Mouse (Mus musculus): ENCODE data around the gene Ism2. TPM values are rescaled to one million over a fixed set of nuclear protein-coding genes. Genes with fewer than 3 reads are reported as not detected.
A peak's percentile ranks its signal among the peaks of the same experiment; 100 is the strongest.
"Not testable (repeated sequence)": the region's sequence is repeated elsewhere in the genome, so short reads cannot be mapped to it uniquely, and the experiment has no call there.

Ism2 gene
- polyA plus RNA-seq, 1 experiment from 2014 or later = 0.44 TPM

- no peaks in the 10 kb centered on the region for H3K27me3 ChIP-seq (ENCODE audit: control insufficient read depth, insufficient read depth, low read length)
- 26% methylated on average over 6 of the region's 6 CpGs for WGBS
- no peak overlapping the region for H3K9ac ChIP-seq (replicated peaks; ENCODE audit: low read depth, low read length)
- H3K4me1 ChIP-seq (ENCODE audit: control insufficient read depth, insufficient read depth, low read length) = peaks cover 5% of the 10 kb centered on the region; the same call in 1 of the 2 replicates
- H3K36me3 ChIP-seq (ENCODE audit: control insufficient read depth, insufficient read depth, low read length) = no peaks in the 10 kb centered on the region
- H3K27ac ChIP-seq (ENCODE audit: low read depth, low read length) = no peak overlapping the region
- no peak overlapping the region for H3K4me2 ChIP-seq (ENCODE audit: low read depth, low read length)
- no peak overlapping the region for H3K4me3 ChIP-seq (ENCODE audit: low read depth, low read length)
- ATAC-seq (ENCODE audit: low read depth) = peak; percentile 56; the same call in 1 of the 2 replicates
- H3K9me3 ChIP-seq (ENCODE audit: control insufficient read depth, low read length) = no peaks in the 10 kb centered on the region
Observed at GRCm38 (mm10) chr12:87331053-87331456, 31.6 kb upstream of the Ism2 start.

- Histone ChIP-seq H3K27me3 (ENCODE audit: control insufficient read depth, insufficient read depth, low read length) (no peaks in the 10 kb centered on the region), H3K4me1 (ENCODE audit: control insufficient read depth, insufficient read depth, low read length) (peaks cover 5% of the 10 kb centered on the region; the same call in 1 of the 2 replicates), H3K9me3 (ENCODE audit: control insufficient read depth, low read length) (no peaks in the 10 kb centered on the region), H3K4me2 (ENCODE audit: low read depth, low read length) (no peak overlapping the region), H3K4me3 (ENCODE audit: low read depth, low read length) (no peak overlapping the region), H3K36me3 (ENCODE audit: control insufficient read depth, insufficient read depth, low read length) (no peaks in the 10 kb centered on the region), H3K27ac (ENCODE audit: low read depth, low read length) (no peak overlapping the region), H3K9ac (replicated peaks; ENCODE audit: low read depth, low read length) (no peak overlapping the region)
- 50% methylated on average over 2 of the region's 2 CpGs for WGBS
- ATAC-seq (ENCODE audit: low read depth) = no peak
Observed at GRCm38 (mm10) chr12:87330213-87330612, 30.7 kb upstream of the Ism2 start.

GRCm38 (mm10) chr12:87328025-87328424 is 28.5 kb upstream of the Ism2 start:
- Histone ChIP-seq H3K4me2 (ENCODE audit: low read depth, low read length) (no peak overlapping the region), H3K4me1 (ENCODE audit: control insufficient read depth, insufficient read depth, low read length) (peaks cover 5% of the 10 kb centered on the region; the same call in 1 of the 2 replicates), H3K9ac (replicated peaks; ENCODE audit: low read depth, low read length) (no peak overlapping the region), H3K27me3 (ENCODE audit: control insufficient read depth, insufficient read depth, low read length) (no peaks in the 10 kb centered on the region), H3K36me3 (ENCODE audit: control insufficient read depth, insufficient read depth, low read length) (no peaks in the 10 kb centered on the region), H3K9me3 (ENCODE audit: control insufficient read depth, low read length) (no peaks in the 10 kb centered on the region), H3K4me3 (ENCODE audit: low read depth, low read length) (no peak overlapping the region), H3K27ac (ENCODE audit: low read depth, low read length) (no peak overlapping the region)
- 30% methylated on average over 4 of the region's 4 CpGs for WGBS
- no peak for ATAC-seq (ENCODE audit: low read depth)

- Histone ChIP-seq H3K9ac (replicated peaks; ENCODE audit: low read depth, low read length) (no peak overlapping the region), H3K4me1 (ENCODE audit: control insufficient read depth, insufficient read depth, low read length) (peaks cover 5% of the 10 kb centered on the region; the same call in 1 of the 2 replicates), H3K27ac (ENCODE audit: low read depth, low read length) (no peak overlapping the region), H3K27me3 (ENCODE audit: control insufficient read depth, insufficient read depth, low read length) (no peaks in the 10 kb centered on the region), H3K9me3 (ENCODE audit: control insufficient read depth, low read length) (no peaks in the 10 kb centered on the region), H3K36me3 (ENCODE audit: control insufficient read depth, insufficient read depth, low read length) (no peaks in the 10 kb centered on the region), H3K4me2 (ENCODE audit: low read depth, low read length) (no peak overlapping the region), H3K4me3 (ENCODE audit: low read depth, low read length) (no peak overlapping the region)
- 15% methylated on average over 7 of the region's 7 CpGs for WGBS
- ATAC-seq (ENCODE audit: low read depth) = no peak
Observed at GRCm38 (mm10) chr12:87327610-87328009, 28.1 kb upstream of the Ism2 start.

- no peak overlapping the region for H3K4me2 ChIP-seq (ENCODE audit: low read depth, low read length)
- H3K4me3 ChIP-seq (ENCODE audit: low read depth, low read length) = no peak overlapping the region
- H3K9me3 ChIP-seq (ENCODE audit: control insufficient read depth, low read length) = no peaks in the 10 kb centered on the region
- H3K36me3 ChIP-seq (ENCODE audit: control insufficient read depth, insufficient read depth, low read length) = no peaks in the 10 kb centered on the region
- no peaks in the 10 kb centered on the region for H3K27me3 ChIP-seq (ENCODE audit: control insufficient read depth, insufficient read depth, low read length)
- no peak overlapping the region for H3K27ac ChIP-seq (ENCODE audit: low read depth, low read length)
- no peak for ATAC-seq (ENCODE audit: low read depth)
- no peaks in the 10 kb centered on the region for H3K4me1 ChIP-seq (ENCODE audit: control insufficient read depth, insufficient read depth, low read length)
- WGBS = 90% methylated on average over 3 of the region's 3 CpGs
- no peak overlapping the region for H3K9ac ChIP-seq (replicated peaks; ENCODE audit: low read depth, low read length)
Observed at GRCm38 (mm10) chr12:87325452-87325851, 25.9 kb upstream of the Ism2 start.

- H3K9me3 ChIP-seq (ENCODE audit: control insufficient read depth, low read length) = no peaks in the 10 kb centered on the region
- H3K27me3 ChIP-seq (ENCODE audit: control insufficient read depth, insufficient read depth, low read length) = no peaks in the 10 kb centered on the region
- ATAC-seq (ENCODE audit: low read depth) = no peak
- H3K4me2 ChIP-seq (ENCODE audit: low read depth, low read length) = no peak overlapping the region
- no peaks in the 10 kb centered on the region for H3K4me1 ChIP-seq (ENCODE audit: control insufficient read depth, insufficient read depth, low read length)
- no peak overlapping the region for H3K27ac ChIP-seq (ENCODE audit: low read depth, low read length)
- no peak overlapping the region for H3K4me3 ChIP-seq (ENCODE audit: low read depth, low read length)
- WGBS = 95% methylated on average over 3 of the region's 3 CpGs
- H3K9ac ChIP-seq (replicated peaks; ENCODE audit: low read depth, low read length) = no peak overlapping the region
- H3K36me3 ChIP-seq (ENCODE audit: control insufficient read depth, insufficient read depth, low read length) = no peaks in the 10 kb centered on the region
Observed at GRCm38 (mm10) chr12:87319229-87319628, 19.7 kb upstream of the Ism2 start.

- 22% methylated on average over 1 of the region's 1 CpGs for WGBS
- Histone ChIP-seq H3K9ac (replicated peaks; ENCODE audit: low read depth, low read length) (no peak overlapping the region), H3K4me3 (ENCODE audit: low read depth, low read length) (no peak overlapping the region), H3K36me3 (ENCODE audit: control insufficient read depth, insufficient read depth, low read length) (no peaks in the 10 kb centered on the region), H3K4me1 (ENCODE audit: control insufficient read depth, insufficient read depth, low read length) (no peaks in the 10 kb centered on the region), H3K9me3 (ENCODE audit: control insufficient read depth, low read length) (no peaks in the 10 kb centered on the region), H3K27me3 (ENCODE audit: control insufficient read depth, insufficient read depth, low read length) (no peaks in the 10 kb centered on the region), H3K27ac (ENCODE audit: low read depth, low read length) (no peak overlapping the region), H3K4me2 (ENCODE audit: low read depth, low read length) (no peak overlapping the region)
- ATAC-seq (ENCODE audit: low read depth) = no peak
Observed at GRCm38 (mm10) chr12:87317951-87318350, 18.4 kb upstream of the Ism2 start.

- Histone ChIP-seq H3K9ac (replicated peaks; ENCODE audit: low read depth, low read length) (no peak overlapping the region), H3K27ac (ENCODE audit: low read depth, low read length) (no peak overlapping the region), H3K4me2 (ENCODE audit: low read depth, low read length) (no peak overlapping the region), H3K4me1 (ENCODE audit: control insufficient read depth, insufficient read depth, low read length) (no peaks in the 10 kb centered on the region), H3K36me3 (ENCODE audit: control insufficient read depth, insufficient read depth, low read length) (peaks cover 9% of the 10 kb centered on the region), H3K9me3 (ENCODE audit: control insufficient read depth, low read length) (no peaks in the 10 kb centered on the region), H3K27me3 (ENCODE audit: control insufficient read depth, insufficient read depth, low read length) (no peaks in the 10 kb centered on the region), H3K4me3 (ENCODE audit: low read depth, low read length) (no peak overlapping the region)
- ATAC-seq (ENCODE audit: low read depth) = no peak
- whole genome bisulfite sequencing = 62% methylated on average over 2 of the region's 2 CpGs
Observed at GRCm38 (mm10) chr12:87313098-87313497, 13.6 kb upstream of the Ism2 start.

GRCm38 (mm10) chr12:87306584-87306844 is 7.0 kb upstream of the Ism2 start:
- not testable (repeated sequence) for ATAC-seq (ENCODE audit: low read depth); H3K4me1 ChIP-seq (ENCODE audit: control insufficient read depth, insufficient read depth, low read length); H3K4me2 ChIP-seq (ENCODE audit: low read depth, low read length); H3K27me3 ChIP-seq (ENCODE audit: control insufficient read depth, insufficient read depth, low read length); H3K9ac ChIP-seq (replicated peaks; ENCODE audit: low read depth, low read length); H3K4me3 ChIP-seq (ENCODE audit: low read depth, low read length); H3K36me3 ChIP-seq (ENCODE audit: control insufficient read depth, insufficient read depth, low read length); H3K27ac ChIP-seq (ENCODE audit: low read depth, low read length); H3K9me3 ChIP-seq (ENCODE audit: control insufficient read depth, low read length)
- 75% methylated on average over 4 of the region's 4 CpGs for WGBS
